ENCODE assay signal across 28 mouse cellular contexts in genomic region chr4:132291056-132291455, GRCm38 (mm10). TPM values are rescaled to one million over a fixed set of nuclear protein-coding genes. Genes with fewer than 3 reads are reported as not detected.
"Had no signal": no experiment of that assay in that cellular context is flagged by ENCODE, and none has a peak within 500 bp of the region (broad histone marks: within the 10 kb centered on the region; RNA-seq: fewer than 3 reads in every experiment).

No protein-coding gene starts in this region.

- H3K9ac ChIP-seq: heart, embryonic 13.5 days; heart, embryonic 15.5 days; hindbrain, embryonic 13.5 days; hindbrain, embryonic 15.5 days; limb, embryonic 13.5 days; limb, embryonic 15.5 days; liver, embryonic 12.5 days; liver, embryonic 14.5 days had no signal

- DNase-seq: gastrocnemius, adult 2 months; gastrocnemius, postnatal 10 days; gastrocnemius, postnatal 25 days; heart, adult 11 months; heart, adult 2 months; heart, postnatal 14 days; heart, postnatal 36 days; kidney, adult 18-20 months; kidney, adult 8-10 months; kidney, postnatal 10 days; kidney, postnatal 25 days; kidney, postnatal 4 days; layer of hippocampus, adult 9-11 months; layer of hippocampus, postnatal 36 days; left cerebral cortex, postnatal 4 days had no signal

- H3K27ac ChIP-seq: gastrocnemius, adult 2 months; heart, adult 2 months; heart, embryonic 13.5 days; heart, embryonic 15.5 days; hindbrain, embryonic 13.5 days; hindbrain, embryonic 15.5 days; hindbrain, postnatal 0 days; layer of hippocampus, adult 2 months; limb, embryonic 13.5 days; limb, embryonic 15.5 days; liver, embryonic 12.5 days; liver, embryonic 14.5 days had no signal

- H3K4me1 ChIP-seq: heart, embryonic 13.5 days; heart, embryonic 15.5 days; hindbrain, embryonic 13.5 days; hindbrain, embryonic 15.5 days; limb, embryonic 13.5 days; limb, embryonic 15.5 days; liver, embryonic 12.5 days had no signal

- H3K4me3 ChIP-seq: gastrocnemius, adult 2 months; heart, adult 2 months; heart, embryonic 13.5 days; heart, embryonic 15.5 days; hindbrain, embryonic 13.5 days; hindbrain, embryonic 15.5 days; layer of hippocampus, adult 2 months; limb, embryonic 13.5 days; limb, embryonic 15.5 days; liver, embryonic 12.5 days had no signal

- H3K9me3 ChIP-seq: heart, embryonic 15.5 days; hindbrain, embryonic 13.5 days; hindbrain, embryonic 15.5 days; limb, embryonic 15.5 days had no signal

- ATAC-seq: hindbrain, postnatal 0 days; intestine, postnatal 0 days; liver, embryonic 12.5 days had no signal

- H3K27me3 ChIP-seq: heart, embryonic 13.5 days; heart, embryonic 15.5 days; hindbrain, embryonic 13.5 days; hindbrain, embryonic 15.5 days; limb, embryonic 13.5 days; limb, embryonic 15.5 days; liver, embryonic 12.5 days had no signal

RNA-seq across cellular contexts. Expression of gene Rab42, which starts 12.1 kb away (rescaled TPM):
- total RNA-seq: hematopoietic stem cell, adult 5-6 weeks; liver, adult 2 months had no signal
- polyA plus RNA-seq: liver, adult 2 months had no signal
